Mouse (Mus musculus): ENCODE results near the gene Tert. TPM values are rescaled to one million over a fixed set of nuclear protein-coding genes. Genes with fewer than 3 reads are reported as not detected.
A peak's percentile ranks its signal among the peaks of the same experiment; 100 is the strongest.

Tert gene
- total and polyA plus RNA-seq, 2 experiments from 2014 or later = 2.4 to 8.9 TPM

GRCm38 (mm10) chr13:73603522-73604155 lies 23.1 kb upstream of the Tert start, which contains the start of gene Clptm1l:
Gene Clptm1l (plus strand): TSS chr13:73604006.
- H3K27ac ChIP-seq (ENCODE audit: low read depth, low read length) = peak within 1 kb of the TSS; percentile 77
- H3K36me3 ChIP-seq (ENCODE audit: insufficient read depth) = peaks cover 22% of the 10 kb centered on the region
- H3K4me3 ChIP-seq (ENCODE audit: low read depth, low read length) = peak within 1 kb of the TSS; percentile 87
- DNase-seq = peak; percentile 96
- no peaks in the 10 kb centered on the region for H3K9me3 ChIP-seq (ENCODE audit: low read length)
- peak within 1 kb of the TSS; percentile 85 for H3K9ac ChIP-seq
- no peaks in the 10 kb centered on the region for H3K27me3 ChIP-seq (ENCODE audit: insufficient read depth, low read length)
- WGBS = 2% methylated on average over 50 of the region's 53 CpGs
- H3K4me1 ChIP-seq (ENCODE audit: insufficient read depth) = peaks cover 14% of the 10 kb centered on the region
- H3K4me2 ChIP-seq (ENCODE audit: low read depth) = peak within 1 kb of the TSS; percentile 94
- no peak for TF ChIP-seq CTCF (IDR thresholded peaks at IDR 0.05; ENCODE audit: low read depth)
- peak; percentile 100 for ATAC-seq

DNA sequence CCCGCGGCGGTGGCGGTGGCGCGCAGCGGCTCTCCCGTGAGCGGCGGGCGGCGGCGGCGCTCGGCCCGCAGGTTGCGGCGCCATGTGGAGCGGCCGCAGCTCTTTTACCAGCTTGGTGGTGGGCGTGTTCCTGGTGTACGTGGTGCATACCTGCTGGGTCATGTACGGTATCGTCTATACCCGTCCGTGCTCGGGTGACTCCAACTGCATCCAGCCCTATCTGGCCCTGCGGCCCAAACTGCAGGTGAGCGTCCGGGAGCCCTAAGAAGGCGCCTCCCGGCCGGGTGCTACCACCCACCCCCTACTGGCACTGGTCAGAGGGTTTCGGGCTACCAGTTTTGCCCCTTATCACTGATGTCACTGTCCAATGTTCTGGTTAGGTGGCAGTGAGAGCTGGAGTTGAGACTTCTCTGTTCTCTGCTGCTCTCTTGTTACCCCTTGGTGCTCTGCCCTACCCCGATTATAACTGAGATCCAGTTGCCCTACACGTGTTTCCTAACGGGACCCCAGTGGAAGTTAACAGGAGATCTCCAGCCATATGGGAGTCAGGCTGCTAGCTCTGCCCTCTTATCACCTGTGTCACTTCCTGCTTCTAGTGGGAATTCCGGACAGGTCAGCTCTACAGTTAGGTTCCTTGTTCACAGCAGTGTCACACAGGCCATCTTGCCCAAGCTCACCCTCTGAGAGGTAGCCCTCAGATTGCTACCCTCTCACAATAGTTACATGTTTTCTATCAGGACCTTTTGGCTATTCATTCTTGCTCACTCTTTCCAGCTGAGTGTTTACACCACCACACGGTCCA lies 22.4 kb upstream of the Tert start:
- no peaks in the 10 kb centered on the region for H3K9me3 ChIP-seq (ENCODE audit: low read length)
- peak overlapping the region; percentile 77 for H3K27ac ChIP-seq (ENCODE audit: low read depth, low read length)
- H3K4me1 ChIP-seq (ENCODE audit: insufficient read depth) = peaks cover 14% of the 10 kb centered on the region
- peak overlapping the region; percentile 85 for H3K9ac ChIP-seq
- DNase-seq (no peak), ATAC-seq (peak; percentile 63)
- TF ChIP-seq CTCF (IDR thresholded peaks at IDR 0.05; ENCODE audit: low read depth) = peak; percentile 12; the same call in 1 of the 2 replicates
- peak overlapping the region; percentile 87 for H3K4me3 ChIP-seq (ENCODE audit: low read depth, low read length)
- WGBS = 4% methylated on average over 37 of the region's 39 CpGs
- no peaks in the 10 kb centered on the region for H3K27me3 ChIP-seq (ENCODE audit: insufficient read depth, low read length)
- H3K4me2 ChIP-seq (ENCODE audit: low read depth) = peak overlapping the region; percentile 94
- H3K36me3 ChIP-seq (ENCODE audit: insufficient read depth) = peaks cover 29% of the 10 kb centered on the region

- 95% methylated on average over 5 of the region's 5 CpGs for WGBS
- no peak for TF ChIP-seq CTCF (IDR thresholded peaks at IDR 0.05; ENCODE audit: low read depth)
Measured at GRCm38 (mm10) chr13:73618406-73618805, 8.3 kb upstream of the Tert start.

DNA sequence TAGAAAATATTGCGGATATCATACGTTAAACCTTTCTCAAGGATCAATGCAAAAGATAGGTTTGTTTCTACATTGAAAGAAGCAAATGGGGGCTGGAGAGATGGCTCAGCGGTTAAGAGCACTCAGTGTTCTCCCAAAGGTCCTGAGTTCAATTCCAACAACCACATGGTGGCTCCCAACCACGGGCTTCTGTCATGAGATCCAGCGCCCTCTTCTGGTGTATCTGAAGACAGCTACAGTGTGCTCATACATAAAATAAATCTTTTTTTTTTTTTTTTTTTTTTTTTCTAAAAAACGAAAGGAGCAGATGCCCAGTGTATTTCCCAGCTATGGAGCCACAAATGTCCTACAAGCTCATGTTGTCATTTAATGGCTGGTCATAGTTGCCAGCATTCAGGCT lies 6.1 kb upstream of the Tert start:
- Histone ChIP-seq H3K27me3 (ENCODE audit: insufficient read depth, low read length) (no peaks in the 10 kb centered on the region), H3K9ac (no peak overlapping the region), H3K9me3 (ENCODE audit: low read length) (no peaks in the 10 kb centered on the region), H3K36me3 (ENCODE audit: insufficient read depth) (peaks cover 68% of the 10 kb centered on the region), H3K27ac (ENCODE audit: low read depth, low read length) (no peak overlapping the region), H3K4me2 (ENCODE audit: low read depth) (no peak overlapping the region), H3K4me1 (ENCODE audit: insufficient read depth) (no peaks in the 10 kb centered on the region), H3K4me3 (ENCODE audit: low read depth, low read length) (no peak overlapping the region)
- ATAC-seq = no peak; the same call in 1 of the 2 replicates
- TF ChIP-seq CTCF (IDR thresholded peaks at IDR 0.05; ENCODE audit: low read depth) = peak; percentile 46
- WGBS = 75% methylated on average over 6 of the region's 6 CpGs
- peak; percentile 18 for DNase-seq

More at GRCm38 (mm10) chr13:73618406-73618805, 8.3 kb upstream of the Tert start:
- DNase-seq = no peak
- Histone ChIP-seq H3K36me3 (ENCODE audit: insufficient read depth) (peaks cover 90% of the 10 kb centered on the region), H3K27me3 (ENCODE audit: insufficient read depth, low read length) (no peaks in the 10 kb centered on the region), H3K9me3 (ENCODE audit: low read length) (no peaks in the 10 kb centered on the region), H3K4me1 (ENCODE audit: insufficient read depth) (no peaks in the 10 kb centered on the region), H3K27ac (ENCODE audit: low read depth, low read length) (no peak overlapping the region), H3K4me2 (ENCODE audit: low read depth) (no peak overlapping the region), H3K9ac (no peak overlapping the region), H3K4me3 (ENCODE audit: low read depth, low read length) (no peak overlapping the region)
- no peak for ATAC-seq

GRCm38 (mm10) chr13:73626410-73626744 lies 334 bp upstream of the Tert start:
- H3K27ac ChIP-seq (ENCODE audit: low read depth, low read length) = no peak overlapping the region
- H3K9me3 ChIP-seq (ENCODE audit: low read length) = no peaks in the 10 kb centered on the region
- peaks cover 15% of the 10 kb centered on the region; the same call in 1 of the 2 replicates for H3K36me3 ChIP-seq (ENCODE audit: insufficient read depth)
- no peak for TF ChIP-seq CTCF (IDR thresholded peaks at IDR 0.05; ENCODE audit: low read depth)
- 45% methylated on average over 6 of the region's 6 CpGs for WGBS
- peak overlapping the region; percentile 95 for H3K4me2 ChIP-seq (ENCODE audit: low read depth)
- DNase-seq = no peak
- no peak for ATAC-seq
- peak overlapping the region; percentile 74 for H3K9ac ChIP-seq
- H3K4me1 ChIP-seq (ENCODE audit: insufficient read depth) = peaks cover 21% of the 10 kb centered on the region
- no peaks in the 10 kb centered on the region for H3K27me3 ChIP-seq (ENCODE audit: insufficient read depth, low read length)
- peak overlapping the region; percentile 54 for H3K4me3 ChIP-seq (ENCODE audit: low read depth, low read length)

DNA sequence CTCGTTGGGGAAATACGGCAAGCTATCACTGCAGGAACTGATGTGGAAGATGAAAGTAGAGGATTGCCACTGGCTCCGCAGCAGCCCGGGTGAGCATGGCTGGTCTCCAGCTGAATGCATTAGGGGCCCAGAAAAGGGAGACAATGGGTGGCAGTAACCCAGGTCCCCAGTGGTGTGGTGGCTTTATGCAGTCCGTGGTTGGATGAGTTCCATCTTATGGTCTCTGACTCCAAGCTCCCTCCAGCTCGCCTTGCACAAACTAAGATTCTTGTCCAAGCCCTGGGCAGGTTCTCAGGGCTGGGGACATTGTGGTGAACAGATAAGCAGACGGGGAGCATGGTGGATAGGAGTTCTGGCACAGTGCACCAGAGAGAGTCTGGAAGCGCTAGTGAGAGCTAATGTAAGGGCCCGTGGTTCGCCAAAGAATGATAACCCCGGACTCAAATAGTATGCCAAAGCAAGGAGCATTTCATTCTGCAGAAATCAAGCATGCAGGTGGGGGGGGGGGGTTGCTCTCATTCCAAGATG lies 1.9 kb downstream of the Tert start:
- Histone ChIP-seq H3K27ac (ENCODE audit: low read depth, low read length) (no peak overlapping the region), H3K4me3 (ENCODE audit: low read depth, low read length) (no peak overlapping the region), H3K36me3 (ENCODE audit: insufficient read depth) (0 out of 2 replicates have a peak, but pooled peaks cover 2% of the 10 kb centered on the region), H3K27me3 (ENCODE audit: insufficient read depth, low read length) (no peaks in the 10 kb centered on the region), H3K9me3 (ENCODE audit: low read length) (no peaks in the 10 kb centered on the region), H3K4me1 (ENCODE audit: insufficient read depth) (peaks cover 21% of the 10 kb centered on the region), H3K4me2 (ENCODE audit: low read depth) (no peak overlapping the region), H3K9ac (no peak overlapping the region)
- no peak for TF ChIP-seq CTCF (IDR thresholded peaks at IDR 0.05; ENCODE audit: low read depth)
- WGBS = 56% methylated on average over 11 of the region's 11 CpGs
- DNase-seq (peak; percentile 13), ATAC-seq (no peak)

GRCm38 (mm10) chr13:73631837-73632236 lies 5.1 kb downstream of the Tert start:
- DNase-seq = no peak

More at GRCm38 (mm10) chr13:73631837-73632236, 5.1 kb downstream of the Tert start:
- TF ChIP-seq CTCF (IDR thresholded peaks at IDR 0.05; ENCODE audit: low read depth) = no peak
- H3K4me2 ChIP-seq (ENCODE audit: low read depth) = no peak overlapping the region
- H3K4me1 ChIP-seq (ENCODE audit: insufficient read depth) = peaks cover 16% of the 10 kb centered on the region
- H3K4me3 ChIP-seq (ENCODE audit: low read depth, low read length) = no peak overlapping the region
- peaks cover 13% of the 10 kb centered on the region for H3K36me3 ChIP-seq (ENCODE audit: insufficient read depth)
- WGBS = 96% methylated on average over 3 of the region's 3 CpGs
- no peaks in the 10 kb centered on the region for H3K27me3 ChIP-seq (ENCODE audit: insufficient read depth, low read length)
- H3K9me3 ChIP-seq (ENCODE audit: low read length) = no peaks in the 10 kb centered on the region
- no peak overlapping the region for H3K27ac ChIP-seq (ENCODE audit: low read depth, low read length)
- no peak overlapping the region for H3K9ac ChIP-seq
- ATAC-seq = no peak
